Mouse (Mus musculus) kidney, postnatal 14 days (tissue): ENCODE results near the gene Erich6b.

Experiments used
- DNase-seq: peaks from one replicate; pipeline ENCODE4 v3.0.0; 2022; ENCODE audit warnings: mixed read lengths

Gene Erich6b

DNA sequence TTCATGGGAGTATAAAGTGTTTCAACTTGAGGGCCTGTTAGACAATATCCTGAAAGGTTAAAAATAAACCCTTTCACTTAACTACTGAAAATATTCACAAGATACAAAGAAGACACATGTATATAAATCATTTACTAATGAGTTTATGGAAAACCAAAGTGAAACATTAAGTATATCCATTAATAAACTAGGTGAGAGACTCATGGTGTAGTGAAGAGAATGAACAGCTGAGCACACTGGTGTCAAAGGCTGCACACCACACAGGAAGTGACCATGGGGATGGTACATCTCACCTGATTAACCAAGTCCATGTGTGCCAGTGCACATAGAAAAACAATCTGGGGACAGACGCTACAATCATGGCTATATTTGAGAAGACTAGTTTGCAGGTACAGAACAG is 66.9 kb downstream of the Erich6b start:
- peak; percentile 34 for DNase-seq

DNA sequence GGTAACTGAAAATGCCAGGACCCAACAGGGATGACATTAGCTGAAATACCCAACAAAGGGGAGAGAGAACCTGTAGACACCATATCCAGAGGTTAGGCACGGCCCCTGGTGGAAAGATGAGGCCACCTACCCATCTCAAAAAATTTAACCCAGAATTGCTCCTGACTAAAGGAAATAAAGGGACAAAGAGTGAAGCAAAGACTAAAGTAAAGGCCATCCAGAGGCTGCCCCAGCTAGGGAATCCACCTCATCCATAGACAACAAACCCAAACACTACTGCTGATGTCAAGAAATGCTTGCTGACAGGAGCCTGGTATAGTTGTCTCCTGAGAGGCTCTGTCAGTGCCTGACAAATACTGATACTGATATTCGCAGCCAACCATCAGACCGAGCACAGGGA is 69.7 kb downstream of the Erich6b start:
- DNase-seq: no peak

DNA sequence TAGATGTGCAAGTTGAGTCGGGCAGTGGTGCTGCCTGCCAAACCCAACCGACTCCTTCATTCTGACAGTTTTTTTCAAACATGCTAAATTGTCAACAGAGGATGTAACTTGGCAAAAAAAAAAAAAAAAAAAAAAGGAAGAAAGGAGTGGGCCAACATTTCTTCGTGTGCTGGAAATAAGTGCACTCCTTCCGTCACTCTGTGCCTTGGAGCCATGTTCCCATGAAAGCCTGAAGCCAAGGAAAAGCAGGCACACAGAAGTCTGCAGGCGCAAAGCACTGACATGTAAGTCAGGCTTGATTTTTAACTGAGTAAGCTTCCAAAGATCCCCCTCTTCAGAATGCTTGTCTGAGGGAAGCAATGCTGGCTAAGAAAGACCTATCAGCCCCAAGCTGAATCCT is 70.6 kb downstream of the Erich6b start:
- no peak for DNase-seq

DNA sequence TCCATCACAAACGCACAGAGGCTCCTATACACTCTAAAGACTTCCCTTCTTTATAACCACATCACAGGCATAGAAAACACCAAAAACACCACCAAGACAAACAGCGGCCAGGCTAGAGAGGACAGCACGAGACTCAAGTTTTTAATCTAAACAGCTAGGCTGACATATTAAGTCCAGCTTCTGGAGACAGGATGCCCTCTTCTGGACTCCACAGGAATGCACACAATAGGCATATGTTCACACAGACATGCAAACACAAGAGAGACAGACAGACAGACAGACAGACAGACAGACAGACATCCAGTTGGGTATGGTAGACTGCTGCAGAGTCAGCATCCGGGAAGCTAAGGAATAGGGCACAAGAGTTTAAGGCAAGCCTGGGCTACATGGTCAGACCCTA is 71.6 kb downstream of the Erich6b start:
- no peak for DNase-seq

DNA sequence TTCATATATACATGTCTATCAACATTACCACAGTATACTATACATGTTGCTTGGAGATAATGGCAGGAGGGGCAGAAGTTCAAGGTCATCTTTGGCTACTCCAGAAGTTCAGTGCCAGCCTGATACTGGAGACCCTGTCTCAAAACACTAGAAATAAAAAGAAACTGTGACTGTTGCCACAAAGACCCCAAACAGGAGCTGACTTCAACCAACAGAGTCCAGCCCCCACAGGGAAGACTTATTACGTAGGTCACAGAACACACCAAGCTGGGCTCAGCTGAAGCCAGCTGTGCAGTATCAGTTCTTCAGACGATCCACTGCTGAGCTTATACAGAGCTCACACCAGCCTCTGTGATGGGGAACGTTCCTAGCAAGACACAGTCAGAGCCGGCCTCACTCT is 74.4 kb downstream of the Erich6b start:
- no peak for DNase-seq
